Mouse (Mus musculus) MEL (cell line): ENCODE results near the gene Rassf1. TPM values are rescaled to one million over a fixed set of nuclear protein-coding genes. Genes with fewer than 3 reads are reported as not detected.
A peak's percentile ranks its signal among the peaks of the same experiment; 100 is the strongest.

ENCODE experiments used
- DNase-seq: peaks from one replicate; pipeline ENCODE4 v3.0.0; 2011; ENCODE audit warnings: low read depth, low spot score
- H3K27ac ChIP-seq: 2 replicates; pipeline ENCODE4 v1.5.1; 2012; ENCODE audit warnings: low read depth, mild to moderate bottlenecking, control low read depth, low read length, moderate library complexity; ENCODE audit not compliant: control insufficient read depth
- H3K27me3 ChIP-seq, 2 experiments: fragments of 150-350 bp in 1 of 2; sonication (generic) in 1 of 2; 2 replicates each; pipeline ENCODE4 v1.6.1; 2012; ENCODE audit warnings: low read length in 2 of 2, mild to moderate bottlenecking in 2 of 2, improper control_type of control experiment in 1 of 2, moderate library complexity in 1 of 2; ENCODE audit not compliant: insufficient read depth in 2 of 2, control insufficient read depth in 1 of 2
- H3K36me3 ChIP-seq, 2 experiments: 2 replicates each; pipeline ENCODE4 v1.6.1; 2012 to 2014; ENCODE audit warnings: low read length in 2 of 2, improper control_type of control experiment in 1 of 2, inconsistent platforms in 1 of 2, mild to moderate bottlenecking in 1 of 2; ENCODE audit not compliant: insufficient read depth in 2 of 2, control insufficient read depth in 1 of 2
- H3K4me1 ChIP-seq, 2 experiments: fragments of 150-350 bp in 1 of 2; sonication (generic) in 1 of 2; 2 replicates each; pipeline ENCODE4 v1.6.1; 2012; ENCODE audit warnings: low read length in 2 of 2, improper control_type of control experiment in 1 of 2, mild to moderate bottlenecking in 1 of 2; ENCODE audit not compliant: insufficient read depth in 2 of 2, control insufficient read depth in 1 of 2
- H3K4me3 ChIP-seq, 2 experiments: fragments of 150-350 bp in 1 of 2; sonication (generic) in 1 of 2; 2 replicates each; pipeline ENCODE4 v1.5.1; 2012; ENCODE audit warnings: low read depth in 2 of 2, low read length in 2 of 2, mild to moderate bottlenecking in 2 of 2, moderate library complexity in 2 of 2, control low read depth in 1 of 2, improper control_type of control experiment in 1 of 2; ENCODE audit not compliant: control insufficient read depth in 1 of 2, insufficient read depth in 1 of 2
- H3K79me2 ChIP-seq: 2 replicates; pipeline ENCODE4 v1.6.1; 2012; ENCODE audit warnings: mild to moderate bottlenecking, low read length, moderate library complexity; ENCODE audit not compliant: control insufficient read depth, poor library complexity, insufficient read depth
- H3K9ac ChIP-seq: 2 replicates; pipeline ENCODE4 v1.6.1; 2012; ENCODE audit warnings: low read depth, mild to moderate bottlenecking, control low read depth, low read length, moderate library complexity; ENCODE audit not compliant: control insufficient read depth, poor library complexity, severe bottlenecking
- H3K9me3 ChIP-seq: fragments of 150-350 bp; sonication (generic); replicated peaks from 2 replicates; pipeline ENCODE4 v1.6.1; 2012; ENCODE audit warnings: mild to moderate bottlenecking, low read length, improper control_type of control experiment, moderate library complexity; ENCODE audit not compliant: insufficient read depth
- BHLHE40 ChIP-seq: IDR thresholded peaks from 2 replicates; pipeline ENCODE4 v1.6.1; 2012; ENCODE audit warnings: low read depth, mild to moderate bottlenecking, inconsistent platforms, low read length, improper control_type of control experiment, borderline replicate concordance
- CTCF ChIP-seq, 3 experiments: IDR thresholded peaks in 2 of 3; conservative IDR thresholded peaks in 1 of 3; 2 replicates each; pipeline ENCODE4 v1.5.1; 2011 to 2012; ENCODE audit warnings: low read length in 3 of 3, low read depth in 2 of 3, mild to moderate bottlenecking in 2 of 3, improper control_type of control experiment in 1 of 3, inconsistent platforms in 1 of 3, mixed read lengths in 1 of 3, moderate library complexity in 1 of 3; ENCODE audit not compliant: control insufficient read depth in 1 of 3, insufficient read depth in 1 of 3, poor library complexity in 1 of 3, severe bottlenecking in 1 of 3
- E2F4 ChIP-seq: IDR thresholded peaks from 2 replicates; pipeline ENCODE4 v1.6.1; 2011; ENCODE audit warnings: low read depth, low read length, improper control_type of control experiment, borderline replicate concordance
- EP300 ChIP-seq, 2 experiments: IDR thresholded peaks; 2 replicates each; pipeline ENCODE4 v1.6.1; 2011; ENCODE audit warnings: improper control_type of control experiment in 2 of 2, low read length in 2 of 2, low read depth in 1 of 2, mild to moderate bottlenecking in 1 of 2
- ETS1 ChIP-seq: IDR thresholded peaks from 2 replicates; pipeline ENCODE4 v1.6.1; 2012; ENCODE audit warnings: low read depth, mild to moderate bottlenecking, inconsistent platforms, low read length, improper control_type of control experiment, moderate library complexity
- GABPA ChIP-seq: IDR thresholded peaks from 2 replicates; pipeline ENCODE4 v1.6.1; 2012; ENCODE audit warnings: low read depth, mild to moderate bottlenecking, inconsistent platforms, low read length, improper control_type of control experiment, moderate library complexity
- GATA1 ChIP-seq: IDR thresholded peaks from 2 replicates; pipeline ENCODE4 v1.6.1; 2011; ENCODE audit warnings: low read depth, low read length, improper control_type of control experiment
- HCFC1 ChIP-seq: IDR thresholded peaks from 2 replicates; pipeline ENCODE4 v1.6.1; 2012; ENCODE audit warnings: low read depth, mild to moderate bottlenecking, inconsistent platforms, low read length, improper control_type of control experiment, moderate library complexity
- JUND ChIP-seq: IDR thresholded peaks from 2 replicates; pipeline ENCODE4 v1.6.1; 2011; ENCODE audit warnings: low read depth, mild to moderate bottlenecking, improper control_type of control experiment, low read length
- KAT2A ChIP-seq: conservative IDR thresholded peaks from 2 replicates; pipeline ENCODE4 v1.6.1; 2012; ENCODE audit warnings: low read depth, low read length, improper control_type of control experiment, inconsistent platforms
- MAFK ChIP-seq: IDR thresholded peaks from 2 replicates; pipeline ENCODE4 v1.6.1; 2011; ENCODE audit warnings: low read depth, mild to moderate bottlenecking, low read length, improper control_type of control experiment, borderline replicate concordance
- MAZ ChIP-seq: IDR thresholded peaks from 2 replicates; pipeline ENCODE4 v1.6.1; 2012; ENCODE audit warnings: low read depth, mild to moderate bottlenecking, inconsistent platforms, low read length, improper control_type of control experiment
- MYB ChIP-seq: IDR thresholded peaks from 2 replicates; pipeline ENCODE4 v1.6.1; 2011; ENCODE audit warnings: mild to moderate bottlenecking, low read depth, low read length, improper control_type of control experiment
- NELFE ChIP-seq: IDR thresholded peaks from 2 replicates; pipeline ENCODE4 v1.6.1; 2011; ENCODE audit warnings: low read depth, low read length, improper control_type of control experiment
- POLR2A ChIP-seq, 2 experiments: IDR thresholded peaks; 2 replicates each; pipeline ENCODE4 v1.6.1; 2011 to 2012; ENCODE audit warnings: low read length in 2 of 2, mild to moderate bottlenecking in 2 of 2, control low read depth in 1 of 2, improper control_type of control experiment in 1 of 2, low read depth in 1 of 2, moderate library complexity in 1 of 2; ENCODE audit not compliant: control insufficient read depth in 1 of 2, insufficient read depth in 1 of 2, poor library complexity in 1 of 2
- RCOR1 ChIP-seq: IDR thresholded peaks from 2 replicates; pipeline ENCODE4 v1.6.1; 2012; ENCODE audit warnings: low read depth, mild to moderate bottlenecking, inconsistent platforms, low read length, improper control_type of control experiment
- SMC3 ChIP-seq: IDR thresholded peaks from 2 replicates; pipeline ENCODE4 v1.6.1; 2011; ENCODE audit warnings: low read depth, low read length, improper control_type of control experiment
- TCF12 ChIP-seq: IDR thresholded peaks from 2 replicates; pipeline ENCODE4 v1.6.1; 2014; ENCODE audit warnings: low read depth, mild to moderate bottlenecking, inconsistent platforms, low read length, improper control_type of control experiment, moderate library complexity
- UBTF ChIP-seq: IDR thresholded peaks from 2 replicates; pipeline ENCODE4 v1.6.1; 2012; ENCODE audit warnings: low read depth, mild to moderate bottlenecking, inconsistent platforms, low read length, improper control_type of control experiment, moderate library complexity, borderline replicate concordance; ENCODE audit not compliant: insufficient read depth
- USF1 ChIP-seq: IDR thresholded peaks from 2 replicates; pipeline ENCODE4 v1.6.1; 2014; ENCODE audit warnings: low read depth, mild to moderate bottlenecking, inconsistent platforms, low read length, improper control_type of control experiment, moderate library complexity
- USF2 ChIP-seq, 2 experiments: IDR thresholded peaks; 2 replicates each; pipeline ENCODE4 v1.6.1; 2011 to 2012; ENCODE audit warnings: improper control_type of control experiment in 2 of 2, low read length in 2 of 2, borderline replicate concordance in 1 of 2, inconsistent platforms in 1 of 2, low read depth in 1 of 2, mild to moderate bottlenecking in 1 of 2; ENCODE audit not compliant: insufficient read depth in 1 of 2
- ZMIZ1 ChIP-seq: IDR thresholded peaks from 2 replicates; pipeline ENCODE4 v1.6.1; 2012; ENCODE audit warnings: low read depth, mild to moderate bottlenecking, inconsistent platforms, low read length, improper control_type of control experiment, moderate library complexity
- ZNF384 ChIP-seq: IDR thresholded peaks from 2 replicates; pipeline ENCODE4 v1.6.1; 2012; ENCODE audit warnings: low read depth, mild to moderate bottlenecking, inconsistent platforms, low read length, improper control_type of control experiment
- polyA plus RNA-seq, 2 experiments: library from polyadenylated mRNA; stranded (reverse) in 1 of 2; unstranded in 1 of 2; fragments of >175 nt in 1 of 2; fragments of >200 nt in 1 of 2; gene quantifications; 2 replicates each; pipeline versions ENCODE4 v1.2.1 to v1.2.4; 2012; ENCODE audit warnings: low replicate concordance in 2 of 2, low read depth in 1 of 2; ENCODE audit not compliant: insufficient read length in 2 of 2, insufficient read depth in 1 of 2, missing spikeins in 1 of 2
- total RNA-seq: library from RNA; depleted of rRNA; stranded (reverse); fragments of 300-350 nt; gene quantifications from 2 replicates; pipeline ENCODE4 v1.2.3, GENCODE M21; 2012

Rassf1 gene
- total and polyA plus RNA-seq, 3 experiments, result 48.0 to 56.9 TPM; not detected in 1

- TF ChIP-seq ETS1, result peak; percentile 92
Observed at GRCm38 (mm10) chr9:107570845-107571244, 19.5 kb downstream of the Rassf1 start (continued).

- peak overlapping the region; percentile 58 for H3K27ac ChIP-seq
Observed at GRCm38 (mm10) chr9:107571534-107572326, 20.4 kb downstream of the Rassf1 start.

GRCm38 (mm10) chr9:107572327-107572662 lies 20.9 kb downstream of the Rassf1 start:
- Histone ChIP-seq H3K27ac (no peak overlapping the region; the same call in 1 of the 2 replicates), H3K9ac (no peak overlapping the region), H3K4me3 (no peak overlapping the region), H3K36me3 (peaks cover 0 to 30% of the 10 kb centered on the region in 2 experiments; a peak in 2 of 4 replicates), H3K79me2 (peaks cover 14% of the 10 kb centered on the region), H3K4me1 (peaks cover 9 to 48% of the 10 kb centered on the region in 2 experiments), H3K27me3 (no peaks in the 10 kb centered on the region), H3K9me3 (no peaks in the 10 kb centered on the region)
- TF ChIP-seq GABPA, result no peak
- no peak for TF ChIP-seq ZMIZ1
- TF ChIP-seq ETS1, result no peak
- TF ChIP-seq SMC3, result no peak
- TF ChIP-seq RCOR1, result no peak
- no peak for TF ChIP-seq USF2 (IDR thresholded peaks at IDR 0.05; ENCODE audit: borderline replicate concordance in 1 of 2, insufficient read depth in 1 of 2, low read depth in 1 of 2, low read length in 2 of 2)
- TF ChIP-seq MYB, result no peak
- no peak for DNase-seq

More at GRCm38 (mm10) chr9:107571534-107572326, 20.4 kb downstream of the Rassf1 start:
- Histone ChIP-seq H3K27me3 (no peaks in the 10 kb centered on the region), H3K4me3 (no peak overlapping the region), H3K4me1 (peaks cover 9 to 47% of the 10 kb centered on the region in 2 experiments), H3K9ac (peak overlapping the region; percentile 18; the same call in 1 of the 2 replicates), H3K79me2 (peaks cover 14% of the 10 kb centered on the region), H3K9me3 (no peaks in the 10 kb centered on the region), H3K36me3 (peaks cover 0 to 30% of the 10 kb centered on the region in 2 experiments; a peak in 2 of 4 replicates)
- TF ChIP-seq MAFK (no peak), EP300 (IDR thresholded peaks at IDR 0.05; ENCODE audit: low read depth in 1 of 2, low read length in 2 of 2) (peak; percentile 45 to 71; a peak in 3 of 4 replicates), MYB (no peak), POLR2A (IDR thresholded peaks at IDR 0.05; ENCODE audit: control insufficient read depth in 1 of 2, insufficient read depth in 1 of 2, low read depth in 1 of 2, low read length in 2 of 2, poor library complexity in 1 of 2) (no peak), USF1 (no peak), CTCF (IDR thresholded peaks at IDR 0.05 in 2 of 3, conservative IDR thresholded peaks at IDR 0.05 in 1 of 3; ENCODE audit: control insufficient read depth in 1 of 3, insufficient read depth in 1 of 3, low read depth in 2 of 3, low read length in 3 of 3, poor library complexity in 1 of 3, severe bottlenecking in 1 of 3) (no peak), TCF12 (no peak), E2F4 (no peak), ETS1 (peak; percentile 98), RCOR1 (0 out of 2 replicates have a peak, but pooled peaks have one; percentile 28), BHLHE40 (0 out of 2 replicates have a peak, but pooled peaks have one; percentile 7), KAT2A (no peak), NELFE (no peak), ZNF384 (no peak), HCFC1 (peak; percentile 49), JUND (no peak), MAZ (0 out of 2 replicates have a peak, but pooled peaks have one; percentile 51), GATA1 (peak; percentile 46; the same call in 1 of the 2 replicates), UBTF (no peak)
- DNase-seq, result peak; percentile 54
